Mouse (Mus musculus): ENCODE measurements around the gene Lmbr1l. TPM values are rescaled to one million over a fixed set of nuclear protein-coding genes. Genes with fewer than 3 reads are reported as not detected.

Lmbr1l gene
- polyA plus RNA-seq, 1 experiment from 2014 or later, result 24.7 TPM

GRCm38 (mm10) chr15:98902600-98902999 is 15.4 kb downstream of the Lmbr1l start:
- peaks cover 17% of the 10 kb centered on the region for H3K4me1 ChIP-seq
- no peak overlapping the region for H3K27ac ChIP-seq (replicated peaks)
- no peak for DNase-seq (ENCODE audit: low spot score)
- H3K4me3 ChIP-seq, result no peak overlapping the region
- H3K27me3 ChIP-seq (ENCODE audit: low read depth, poor library complexity, severe bottlenecking), result peaks cover 35% of the 10 kb centered on the region
- H3K9me3 ChIP-seq (replicated peaks), result no peaks in the 10 kb centered on the region
- 92% methylated on average over 2 of the region's 2 CpGs for WGBS
- peaks cover 45% of the 10 kb centered on the region for H3K36me3 ChIP-seq

GRCm38 (mm10) chr15:98901530-98901929 is 16.5 kb downstream of the Lmbr1l start:
- 64% methylated on average over 1 of the region's 1 CpGs for WGBS
- peaks cover 26% of the 10 kb centered on the region for H3K4me1 ChIP-seq
- H3K36me3 ChIP-seq, result peaks cover 36% of the 10 kb centered on the region
- DNase-seq (ENCODE audit: low spot score), result no peak
- H3K4me3 ChIP-seq, result no peak overlapping the region
- peaks cover 46% of the 10 kb centered on the region for H3K27me3 ChIP-seq (ENCODE audit: low read depth, poor library complexity, severe bottlenecking)
- no peaks in the 10 kb centered on the region for H3K9me3 ChIP-seq (replicated peaks)
- H3K27ac ChIP-seq (replicated peaks), result no peak overlapping the region

GRCm38 (mm10) chr15:98897928-98898800 is 19.9 kb downstream of the Lmbr1l start, which contains the start of gene Dhh:
TSS of gene Dhh (minus strand) at chr15:98898540.
- H3K4me3 ChIP-seq, result peak within 1 kb of the TSS; percentile 42
- H3K4me1 ChIP-seq, result peaks cover 54% of the 10 kb centered on the region
- 1% methylated on average over 41 of the region's 41 CpGs for WGBS
- H3K27ac ChIP-seq (replicated peaks), result 0 out of 2 replicates have a peak within 1 kb of the TSS, but pooled peaks have one; percentile 6
- peak; percentile 52 for DNase-seq (ENCODE audit: low spot score)
- peaks cover 3% of the 10 kb centered on the region for H3K36me3 ChIP-seq
- H3K9me3 ChIP-seq (replicated peaks), result no peaks in the 10 kb centered on the region
- peaks cover 79% of the 10 kb centered on the region for H3K27me3 ChIP-seq (ENCODE audit: low read depth, poor library complexity, severe bottlenecking)

- Histone ChIP-seq H3K36me3 (no peaks in the 10 kb centered on the region), H3K4me1 (peaks cover 54% of the 10 kb centered on the region), H3K9me3 (replicated peaks) (no peaks in the 10 kb centered on the region), H3K27me3 (ENCODE audit: low read depth, poor library complexity, severe bottlenecking) (peaks cover 86% of the 10 kb centered on the region), H3K27ac (replicated peaks) (0 out of 2 replicates have a peak overlapping the region, but pooled peaks have one; percentile 6), H3K4me3 (peak overlapping the region; percentile 42)
- 2% methylated on average over 10 of the region's 10 CpGs for WGBS
- DNase-seq (ENCODE audit: low spot score), result peak; percentile 29
Measured at GRCm38 (mm10) chr15:98897495-98897894, 20.5 kb downstream of the Lmbr1l start.

GRCm38 (mm10) chr15:98895635-98896589 is 22.1 kb downstream of the Lmbr1l start:
- Histone ChIP-seq H3K4me1 (peaks cover 58% of the 10 kb centered on the region), H3K27ac (replicated peaks) (peak overlapping the region; percentile 84), H3K27me3 (ENCODE audit: low read depth, poor library complexity, severe bottlenecking) (peaks cover 99% of the 10 kb centered on the region), H3K4me3 (peak overlapping the region; percentile 63), H3K36me3 (no peaks in the 10 kb centered on the region), H3K9me3 (replicated peaks) (no peaks in the 10 kb centered on the region)
- DNase-seq (ENCODE audit: low spot score), result peak; percentile 83
- WGBS, result under 1% methylated on average over 41 of the region's 41 CpGs

GRCm38 (mm10) chr15:98894746-98895634 is 23.0 kb downstream of the Lmbr1l start:
- H3K27ac ChIP-seq (replicated peaks), result peak overlapping the region; percentile 84
- H3K4me3 ChIP-seq, result peak overlapping the region; percentile 63
- no peaks in the 10 kb centered on the region for H3K9me3 ChIP-seq (replicated peaks)
- 2% methylated on average over 38 of the region's 38 CpGs for WGBS
- H3K36me3 ChIP-seq, result no peaks in the 10 kb centered on the region
- H3K4me1 ChIP-seq, result peaks cover 58% of the 10 kb centered on the region
- peak; percentile 52 for DNase-seq (ENCODE audit: low spot score)
- peaks cover 97% of the 10 kb centered on the region for H3K27me3 ChIP-seq (ENCODE audit: low read depth, poor library complexity, severe bottlenecking)

GRCm38 (mm10) chr15:98893940-98894745 is 23.9 kb downstream of the Lmbr1l start, which contains the start of gene Rhebl1:
TSS of gene Rhebl1 (minus strand) at chr15:98894540.
- Histone ChIP-seq H3K36me3 (no peaks in the 10 kb centered on the region), H3K27me3 (ENCODE audit: low read depth, poor library complexity, severe bottlenecking) (peaks cover 88% of the 10 kb centered on the region), H3K27ac (replicated peaks) (peak within 1 kb of the TSS; percentile 84), H3K4me1 (peaks cover 58% of the 10 kb centered on the region), H3K4me3 (peak within 1 kb of the TSS; percentile 63), H3K9me3 (replicated peaks) (no peaks in the 10 kb centered on the region)
- DNase-seq (ENCODE audit: low spot score), result peak; percentile 66
- under 1% methylated on average over 77 of the region's 77 CpGs for WGBS

- H3K27me3 ChIP-seq (ENCODE audit: low read depth, poor library complexity, severe bottlenecking), result peaks cover 84% of the 10 kb centered on the region
- no peaks in the 10 kb centered on the region for H3K9me3 ChIP-seq (replicated peaks)
- H3K4me1 ChIP-seq, result peaks cover 50% of the 10 kb centered on the region
- no peaks in the 10 kb centered on the region for H3K36me3 ChIP-seq
- no peak overlapping the region for H3K27ac ChIP-seq (replicated peaks)
- 41% methylated on average over 4 of the region's 4 CpGs for WGBS
- no peak overlapping the region for H3K4me3 ChIP-seq
- no peak for DNase-seq (ENCODE audit: low spot score)
Measured at GRCm38 (mm10) chr15:98893036-98893435, 25.0 kb downstream of the Lmbr1l start.

- WGBS, result 44% methylated on average over 6 of the region's 6 CpGs
- H3K9me3 ChIP-seq (replicated peaks), result no peaks in the 10 kb centered on the region
- peak; percentile 57 for DNase-seq (ENCODE audit: low spot score)
- H3K36me3 ChIP-seq, result no peaks in the 10 kb centered on the region
- H3K27ac ChIP-seq (replicated peaks), result no peak overlapping the region
- H3K27me3 ChIP-seq (ENCODE audit: low read depth, poor library complexity, severe bottlenecking), result peaks cover 74% of the 10 kb centered on the region
- peak overlapping the region; percentile 7; the same call in 1 of the 2 replicates for H3K4me3 ChIP-seq
- H3K4me1 ChIP-seq, result peaks cover 40% of the 10 kb centered on the region
Measured at GRCm38 (mm10) chr15:98891907-98892606, 26.0 kb downstream of the Lmbr1l start.

- no peaks in the 10 kb centered on the region for H3K36me3 ChIP-seq
- H3K4me3 ChIP-seq, result peak overlapping the region; percentile 25; the same call in 1 of the 2 replicates
- no peak for DNase-seq (ENCODE audit: low spot score)
- H3K27ac ChIP-seq (replicated peaks), result no peak overlapping the region
- H3K27me3 ChIP-seq (ENCODE audit: low read depth, poor library complexity, severe bottlenecking), result peaks cover 66% of the 10 kb centered on the region
- WGBS, result 12% methylated on average over 19 of the region's 19 CpGs
- no peaks in the 10 kb centered on the region for H3K9me3 ChIP-seq (replicated peaks)
- H3K4me1 ChIP-seq, result peaks cover 34% of the 10 kb centered on the region
Measured at GRCm38 (mm10) chr15:98891198-98891742, 26.8 kb downstream of the Lmbr1l start.
